In the genomic region with DNA sequence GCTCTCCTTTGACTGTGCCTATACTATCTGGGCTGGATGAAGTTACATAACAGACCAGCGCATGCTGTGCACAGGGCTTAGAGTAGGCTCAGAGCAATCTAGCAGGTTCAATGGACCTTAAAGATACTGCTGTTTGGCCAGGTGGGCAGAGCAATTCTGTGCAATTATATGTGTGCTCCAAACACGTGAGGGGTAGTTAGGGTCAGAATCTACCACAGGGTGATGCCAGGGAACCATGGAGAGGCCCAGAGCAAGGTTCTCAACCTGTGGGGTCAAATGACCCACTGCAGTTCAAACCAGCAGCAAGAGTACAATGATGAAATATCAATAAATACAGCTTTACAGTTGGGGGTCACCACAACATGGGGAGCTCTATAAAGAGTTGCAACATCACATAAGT, we compare ENCODE assay signal across 27 mouse cellular contexts. TPM values are rescaled to one million over a fixed set of nuclear protein-coding genes. Genes with fewer than 3 reads are reported as not detected.
"Had no signal": no experiment of that assay in that cellular context is flagged by ENCODE, and none has a peak within 500 bp of the region (broad histone marks: within the 10 kb centered on the region; RNA-seq: fewer than 3 reads in every experiment).

No protein-coding gene starts in this region.

- H3K4me2 ChIP-seq: lung, embryonic 14.5 days; midbrain, embryonic 12.5 days; neural tube, embryonic 13.5 days; neural tube, embryonic 15.5 days had no signal

- ATAC-seq: midbrain, embryonic 16.5 days had no signal

- H3K36me3 ChIP-seq: midbrain, embryonic 10.5 days; midbrain, embryonic 12.5 days; neural tube, embryonic 13.5 days; neural tube, embryonic 15.5 days had no signal

- H3K4me1 ChIP-seq: midbrain, embryonic 10.5 days; midbrain, embryonic 12.5 days; neural tube, embryonic 13.5 days; neural tube, embryonic 15.5 days had no signal

- H3K4me3 ChIP-seq: midbrain, embryonic 10.5 days; midbrain, embryonic 12.5 days; myocyte; neural tube, embryonic 13.5 days; neural tube, embryonic 15.5 days had no signal

- DNase-seq: lung, adult 18-20 months; lung, embryonic 14.5 days; lung, postnatal 10 days; lung, postnatal 4 days; midbrain, embryonic 14.5 days; retina, postnatal 1 day; right cerebral cortex, adult 18-20 months; right cerebral cortex, postnatal 25 days; right cerebral cortex, postnatal 4 days; spleen, adult 18-20 months; thymus, adult 18-20 months; thymus, postnatal 14 days; thymus, postnatal 36 days had no signal

- H3K27ac ChIP-seq: midbrain, embryonic 10.5 days; midbrain, embryonic 12.5 days; neural tube, embryonic 13.5 days; neural tube, embryonic 15.5 days had no signal

- H3K27me3 ChIP-seq: midbrain, embryonic 12.5 days; neural tube, embryonic 13.5 days; neural tube, embryonic 15.5 days had no signal

- H3K9ac ChIP-seq: lung, embryonic 14.5 days; midbrain, embryonic 12.5 days; neural tube, embryonic 13.5 days; neural tube, embryonic 15.5 days had no signal

RNA-seq across cellular contexts. Expression of gene Slc22a13, which starts 2.2 kb away (rescaled TPM):
- total RNA-seq: megakaryocyte, adult 5-6 weeks; megakaryocyte-erythroid progenitor cell, adult 5-6 weeks had no signal
- polyA plus RNA-seq: lung, embryonic 14.5 days; lung, embryonic 16.5 days; midbrain, embryonic 10.5 days; midbrain, embryonic 12.5 days; midbrain, embryonic 16.5 days; myocyte; neural tube, embryonic 11.5 days; neural tube, embryonic 13.5 days; stomach, embryonic 14.5 days; stomach, embryonic 16.5 days; thymus, postnatal 0 days had no signal

RNA-seq across cellular contexts. Expression of gene Gm47289, which starts 47.7 kb away (rescaled TPM):
- total RNA-seq: megakaryocyte, adult 5-6 weeks; megakaryocyte-erythroid progenitor cell, adult 5-6 weeks had no signal
- polyA plus RNA-seq: lung, embryonic 14.5 days; lung, embryonic 16.5 days; midbrain, embryonic 10.5 days; midbrain, embryonic 12.5 days; midbrain, embryonic 14.5 days; midbrain, embryonic 16.5 days; myocyte; neural tube, embryonic 11.5 days; neural tube, embryonic 13.5 days; neural tube, embryonic 15.5 days; small intestine, adult 2 months; stomach, embryonic 14.5 days; stomach, embryonic 16.5 days; thymus, postnatal 0 days had no signal

RNA-seq across cellular contexts. Expression of gene Acaa1b, which starts 49.8 kb away (rescaled TPM):
- total RNA-seq: megakaryocyte-erythroid progenitor cell, adult 5-6 weeks had no signal
